Mouse (Mus musculus) spleen, postnatal 4 days (tissue): ENCODE measurements around the gene Wdr75.

Experiments used
- DNase-seq, 2 experiments: peaks; one replicate each; pipeline ENCODE4 v3.0.0; 2022; ENCODE audit warnings: low spot score in 2 of 2

The Wdr75 gene

GRCm38 (mm10) chr1:45794969-45795908 is at the start of gene Wdr75:
Gene Wdr75 (plus strand): TSS chr1:45795166.
- peak; percentile 92 to 98 for DNase-seq

- DNase-seq = no peak
Measured at GRCm38 (mm10) chr1:45755902-45756301, 39.1 kb upstream of the Wdr75 start.

- DNase-seq = no peak
Measured at GRCm38 (mm10) chr1:45756707-45757106, 38.3 kb upstream of the Wdr75 start.

GRCm38 (mm10) chr1:45758011-45758410 is 37.0 kb upstream of the Wdr75 start:
- DNase-seq = no peak

GRCm38 (mm10) chr1:45760667-45761467 is 34.1 kb upstream of the Wdr75 start:
- DNase-seq = no peak

GRCm38 (mm10) chr1:45761468-45761795 is 33.5 kb upstream of the Wdr75 start:
- DNase-seq = no peak

GRCm38 (mm10) chr1:45765678-45766077 is 29.3 kb upstream of the Wdr75 start:
- DNase-seq = no peak

GRCm38 (mm10) chr1:45766123-45766522 is 28.8 kb upstream of the Wdr75 start:
- peak; percentile 37 to 82 for DNase-seq

- no peak for DNase-seq
Measured at GRCm38 (mm10) chr1:45767533-45767932, 27.4 kb upstream of the Wdr75 start.

- DNase-seq = no peak
Measured at GRCm38 (mm10) chr1:45769321-45769720, 25.6 kb upstream of the Wdr75 start.

- no peak for DNase-seq
Measured at GRCm38 (mm10) chr1:45770051-45770450, 24.9 kb upstream of the Wdr75 start.

GRCm38 (mm10) chr1:45780606-45781288 is 14.2 kb upstream of the Wdr75 start:
- no peak for DNase-seq

GRCm38 (mm10) chr1:45816889-45817288 is 21.9 kb downstream of the Wdr75 start:
- DNase-seq = peak in 1 of 2 experiments; percentile 14

GRCm38 (mm10) chr1:45818564-45818963 is 23.6 kb downstream of the Wdr75 start:
- DNase-seq = no peak

GRCm38 (mm10) chr1:45824441-45824840 is 29.5 kb downstream of the Wdr75 start:
- DNase-seq = no peak

GRCm38 (mm10) chr1:45825140-45825539 is 30.2 kb downstream of the Wdr75 start:
- peak; percentile 53 to 82 for DNase-seq

- DNase-seq = no peak
Measured at GRCm38 (mm10) chr1:45825630-45826029, 30.7 kb downstream of the Wdr75 start.

- no peak for DNase-seq
Measured at GRCm38 (mm10) chr1:45826148-45826547, 31.2 kb downstream of the Wdr75 start.

- no peak for DNase-seq
Measured at GRCm38 (mm10) chr1:45826796-45827195, 31.8 kb downstream of the Wdr75 start.

- no peak for DNase-seq
Measured at GRCm38 (mm10) chr1:45830453-45831206, 35.7 kb downstream of the Wdr75 start.

- no peak for DNase-seq
Measured at GRCm38 (mm10) chr1:45835362-45836063, 40.5 kb downstream of the Wdr75 start.
